Mouse (Mus musculus): ENCODE data around the gene F8. TPM values are rescaled to one million over a fixed set of nuclear protein-coding genes. Genes with fewer than 3 reads are reported as not detected.
"Not testable (repeated sequence)": the region's sequence is repeated elsewhere in the genome, so short reads cannot be mapped to it uniquely, and the experiment has no call there.

Gene F8
- polyA plus RNA-seq, 1 experiment from 2014 or later = 1.6 TPM

GRCm38 (mm10) chrX:75271676-75272075 lies 110.7 kb downstream of the F8 start:
- no peaks in the 10 kb centered on the region for H3K27me3 ChIP-seq
- no peaks in the 10 kb centered on the region for H3K4me1 ChIP-seq
- no peaks in the 10 kb centered on the region for H3K9me3 ChIP-seq
- 72% methylated on average over 8 of the region's 8 CpGs for WGBS
- H3K4me2 ChIP-seq = no peak overlapping the region
- H3K36me3 ChIP-seq (replicated peaks) = no peaks in the 10 kb centered on the region
- no peak overlapping the region for H3K4me3 ChIP-seq (replicated peaks)
- no peak overlapping the region for H3K27ac ChIP-seq
- ATAC-seq (ENCODE audit: low FRiP score) = no peak
- H3K9ac ChIP-seq = no peak overlapping the region

DNA sequence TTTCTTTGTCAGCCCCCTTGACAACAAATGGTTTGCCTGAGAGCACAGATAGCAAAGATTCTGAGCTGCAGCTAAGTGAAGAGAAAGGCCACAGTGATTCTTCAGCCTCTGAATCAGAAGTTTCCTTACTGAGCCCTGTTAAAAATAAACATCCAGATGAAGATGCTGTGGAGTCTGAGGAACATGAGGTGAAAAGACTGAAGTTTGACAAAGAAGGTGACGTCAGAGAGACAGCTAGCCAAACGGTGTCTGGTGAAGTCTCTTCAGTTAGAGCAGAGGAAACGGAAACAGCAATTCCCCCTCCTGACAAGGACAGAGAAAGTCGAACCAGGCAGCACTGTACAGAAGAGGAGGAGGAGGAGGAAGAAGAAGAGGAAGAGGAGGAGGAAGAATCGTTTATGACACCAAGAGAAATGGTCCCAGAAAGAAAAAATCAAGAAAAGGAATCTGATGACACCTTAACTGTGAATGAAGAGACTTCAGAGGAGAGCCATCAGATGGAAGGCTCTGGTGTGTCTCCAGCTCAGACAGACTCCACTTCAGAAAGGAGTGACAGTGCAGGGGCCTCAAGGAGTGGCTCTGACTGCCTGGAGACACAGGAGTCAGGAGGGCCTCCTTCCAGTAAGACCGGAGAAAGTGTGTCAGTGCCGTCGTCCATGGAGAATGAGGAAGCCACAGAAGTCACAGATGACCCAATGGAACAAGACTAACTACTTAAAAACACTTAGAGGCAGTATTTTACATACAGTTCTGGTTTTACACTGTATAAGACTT lies 148.6 kb downstream of the F8 start:
- WGBS = 69% methylated on average over 8 of the region's 8 CpGs
- H3K9ac ChIP-seq; ATAC-seq (ENCODE audit: low FRiP score); H3K9me3 ChIP-seq; H3K4me3 ChIP-seq (replicated peaks); H3K36me3 ChIP-seq (replicated peaks); H3K4me1 ChIP-seq; H3K27me3 ChIP-seq; H3K4me2 ChIP-seq; H3K27ac ChIP-seq: not testable (repeated sequence)

- no peak overlapping the region for H3K27ac ChIP-seq
- H3K36me3 ChIP-seq (replicated peaks) = no peaks in the 10 kb centered on the region
- no peak overlapping the region for H3K4me3 ChIP-seq (replicated peaks)
- ATAC-seq (ENCODE audit: low FRiP score) = no peak
- no peak overlapping the region for H3K4me2 ChIP-seq
- 93% methylated on average over 1 of the region's 1 CpGs for WGBS
- H3K9me3 ChIP-seq = no peaks in the 10 kb centered on the region
- no peaks in the 10 kb centered on the region for H3K4me1 ChIP-seq
- no peaks in the 10 kb centered on the region for H3K27me3 ChIP-seq
- H3K9ac ChIP-seq = no peak overlapping the region
Observed at GRCm38 (mm10) chrX:75231456-75231855, 151.0 kb downstream of the F8 start.

DNA sequence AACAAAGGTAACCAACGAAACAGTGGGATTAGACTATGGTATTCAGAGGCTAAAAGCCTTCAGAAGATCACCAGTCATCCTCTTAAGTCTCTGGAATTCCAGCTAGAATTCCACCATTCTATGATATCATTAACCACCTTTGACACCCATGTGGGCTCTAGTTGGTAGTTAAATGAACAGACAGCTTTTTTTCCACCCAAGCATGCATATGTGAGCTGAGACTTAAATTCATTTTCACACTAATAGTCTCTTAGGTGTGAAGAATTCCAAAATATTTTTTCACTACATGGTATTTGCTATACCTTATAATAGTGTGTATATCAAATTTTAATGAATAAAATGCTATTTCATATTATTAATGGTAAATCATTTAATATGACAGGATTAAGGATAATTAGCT lies 218.7 kb downstream of the F8 start, which contains the start of gene Smim9:
Gene Smim9, minus strand, starts transcription at position 101 of the 400 bp plus-strand sequence.
- Histone ChIP-seq H3K36me3 (replicated peaks) (no peaks in the 10 kb centered on the region), H3K4me3 (replicated peaks) (no peak within 1 kb of the TSS), H3K4me1 (no peaks in the 10 kb centered on the region), H3K9me3 (no peaks in the 10 kb centered on the region), H3K4me2 (no peak within 1 kb of the TSS), H3K27ac (no peak within 1 kb of the TSS), H3K9ac (no peak within 1 kb of the TSS), H3K27me3 (no peaks in the 10 kb centered on the region)
- 64% methylated on average over 1 of the region's 1 CpGs for WGBS
- ATAC-seq (ENCODE audit: low FRiP score) = no peak

DNA sequence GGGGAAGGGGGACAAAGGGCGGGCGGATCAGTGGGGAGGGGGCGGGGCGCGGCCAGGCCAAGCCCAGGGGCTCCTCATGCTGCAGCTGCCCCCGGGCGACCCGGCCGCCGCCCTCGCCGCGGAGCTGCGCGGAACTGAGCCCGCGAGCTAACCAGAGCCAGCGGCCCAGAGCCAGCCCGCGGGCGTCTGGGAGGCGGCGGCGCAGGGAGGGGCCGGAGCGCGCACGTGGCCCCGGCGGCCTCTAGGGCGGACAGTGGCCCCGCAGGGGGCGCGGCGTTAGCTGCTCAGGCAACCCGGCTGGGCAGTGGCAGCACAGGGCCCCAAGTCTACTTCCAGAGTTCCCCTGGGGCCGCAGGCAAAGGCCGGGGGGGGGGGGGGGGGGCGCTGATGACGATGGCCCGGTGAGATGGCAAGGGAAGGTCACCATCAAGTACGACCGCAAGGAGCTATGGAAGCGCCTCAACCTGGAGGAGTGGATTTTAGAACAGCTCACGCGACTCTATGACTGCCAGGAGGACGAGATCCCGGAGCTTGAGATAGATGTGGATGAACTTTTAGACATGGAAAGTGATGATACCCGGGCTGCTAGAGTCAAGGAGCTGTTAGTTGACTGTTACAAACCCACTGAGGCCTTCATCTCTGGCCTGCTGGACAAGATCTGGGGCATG lies 226.7 kb downstream of the F8 start:
- peak; percentile 81 for ATAC-seq (ENCODE audit: low FRiP score)
- no peaks in the 10 kb centered on the region for H3K4me1 ChIP-seq
- H3K9me3 ChIP-seq = no peaks in the 10 kb centered on the region
- H3K9ac ChIP-seq = peak overlapping the region; percentile 55
- H3K4me2 ChIP-seq = peak overlapping the region; percentile 57
- no peaks in the 10 kb centered on the region for H3K27me3 ChIP-seq
- WGBS = 9% methylated on average over 18 of the region's 49 CpGs
- H3K4me3 ChIP-seq (replicated peaks) = peak overlapping the region; percentile 44
- no peak overlapping the region for H3K27ac ChIP-seq
- no peaks in the 10 kb centered on the region for H3K36me3 ChIP-seq (replicated peaks)

DNA sequence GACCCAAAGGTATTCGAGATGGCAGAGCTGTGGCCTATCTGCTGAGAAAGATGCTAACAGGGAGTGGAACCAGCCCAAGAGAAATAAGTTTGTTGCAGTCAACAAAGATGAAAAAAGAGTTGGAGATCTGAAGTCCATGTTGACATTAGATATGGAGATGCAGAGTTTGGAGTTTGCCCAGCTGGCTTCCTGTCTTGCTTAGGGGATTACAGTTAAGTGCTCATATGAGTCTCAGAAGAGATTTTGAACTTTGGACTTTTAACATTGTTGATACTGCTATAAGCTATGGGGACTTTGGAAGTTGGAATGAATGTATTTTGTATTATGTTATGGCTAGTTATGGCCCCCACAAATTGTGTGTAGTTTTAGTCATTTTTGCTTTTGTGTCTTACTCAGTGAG lies 230.2 kb downstream of the F8 start:
- Histone ChIP-seq H3K36me3 (replicated peaks) (no peaks in the 10 kb centered on the region), H3K4me1 (no peaks in the 10 kb centered on the region), H3K9ac (no peak overlapping the region), H3K4me3 (replicated peaks) (no peak overlapping the region), H3K9me3 (no peaks in the 10 kb centered on the region), H3K27me3 (no peaks in the 10 kb centered on the region), H3K4me2 (no peak overlapping the region), H3K27ac (no peak overlapping the region)
- ATAC-seq (ENCODE audit: low FRiP score) = no peak
- 73% methylated on average over 1 of the region's 1 CpGs for WGBS

DNA sequence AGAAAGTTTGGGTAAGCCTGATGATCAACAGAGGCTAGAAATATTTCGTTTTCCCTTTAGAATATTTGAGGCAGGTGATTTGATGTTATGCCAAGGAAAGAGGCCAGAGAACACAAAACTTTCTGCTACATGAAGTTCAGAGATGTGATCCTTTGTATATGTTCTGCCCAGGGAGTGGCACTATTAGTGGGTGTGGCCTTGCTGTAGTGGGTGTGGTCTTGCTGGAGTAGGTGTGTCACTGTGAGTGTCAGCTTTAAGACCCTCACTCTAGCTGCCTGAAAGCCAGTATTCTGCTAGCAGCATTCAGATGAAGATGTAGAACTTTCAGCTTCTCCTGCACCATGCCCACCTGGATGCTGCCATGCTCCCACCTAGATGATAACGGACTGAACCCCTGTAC lies 232.1 kb downstream of the F8 start:
- H3K9ac ChIP-seq = no peak overlapping the region
- no peaks in the 10 kb centered on the region for H3K36me3 ChIP-seq (replicated peaks)
- 83% methylated on average over 2 of the region's 2 CpGs for WGBS
- no peak for ATAC-seq (ENCODE audit: low FRiP score)
- H3K4me1 ChIP-seq = no peaks in the 10 kb centered on the region
- H3K9me3 ChIP-seq = no peaks in the 10 kb centered on the region
- no peak overlapping the region for H3K27ac ChIP-seq
- H3K4me3 ChIP-seq (replicated peaks) = no peak overlapping the region
- H3K4me2 ChIP-seq = no peak overlapping the region
- no peaks in the 10 kb centered on the region for H3K27me3 ChIP-seq

- WGBS = 86% methylated on average over 4 of the region's 4 CpGs
Observed at GRCm38 (mm10) chrX:75148414-75148813, 234.0 kb downstream of the F8 start.

GRCm38 (mm10) chrX:75143124-75143555 lies 239.3 kb downstream of the F8 start:
- 13% methylated on average over 24 of the region's 42 CpGs for WGBS
- H3K27ac ChIP-seq = not testable (repeated sequence)

More at GRCm38 (mm10) chrX:75148414-75148813, 234.0 kb downstream of the F8 start:
- Histone ChIP-seq H3K36me3 (replicated peaks) (no peaks in the 10 kb centered on the region), H3K9me3 (no peaks in the 10 kb centered on the region), H3K4me3 (replicated peaks) (no peak overlapping the region), H3K27ac (no peak overlapping the region), H3K9ac (no peak overlapping the region), H3K4me1 (no peaks in the 10 kb centered on the region), H3K4me2 (no peak overlapping the region), H3K27me3 (no peaks in the 10 kb centered on the region)
- ATAC-seq (ENCODE audit: low FRiP score) = no peak

DNA sequence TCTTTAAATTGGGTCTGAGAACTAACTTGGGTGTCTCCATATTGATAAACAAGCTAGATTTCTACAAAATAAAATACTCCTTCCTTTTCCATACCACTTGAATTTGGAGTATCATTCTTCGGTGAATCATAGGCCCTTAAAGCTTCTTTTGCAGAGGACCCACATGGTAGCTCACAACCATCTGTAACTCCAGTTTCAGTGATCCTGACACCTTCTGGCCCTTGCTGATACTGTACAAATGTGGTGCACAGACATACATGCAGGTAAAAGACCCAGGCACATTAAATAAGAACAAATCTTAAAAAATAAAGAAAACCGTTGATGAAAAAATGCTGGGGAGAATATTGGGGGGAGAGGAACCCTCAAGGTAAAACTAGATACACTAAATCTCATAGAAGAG lies 244.2 kb downstream of the F8 start:
- Histone ChIP-seq H3K9me3 (no peaks in the 10 kb centered on the region; the same call in 1 of the 2 replicates), H3K27me3 (no peaks in the 10 kb centered on the region), H3K4me2 (no peak overlapping the region), H3K4me1 (no peaks in the 10 kb centered on the region), H3K4me3 (replicated peaks) (no peak overlapping the region), H3K36me3 (replicated peaks) (no peaks in the 10 kb centered on the region), H3K27ac (no peak overlapping the region), H3K9ac (no peak overlapping the region)
- 92% methylated on average over 2 of the region's 2 CpGs for WGBS
- ATAC-seq (ENCODE audit: low FRiP score) = no peak

More at GRCm38 (mm10) chrX:75143124-75143555, 239.3 kb downstream of the F8 start:
- H3K4me1 ChIP-seq; H3K36me3 ChIP-seq (replicated peaks); H3K27me3 ChIP-seq; H3K9me3 ChIP-seq: not testable (repeated sequence)
- Histone ChIP-seq H3K4me2 (peak overlapping the region; percentile 56), H3K9ac (peak overlapping the region; percentile 38; the same call in 1 of the 2 replicates), H3K4me3 (replicated peaks) (peak overlapping the region; percentile 39)
- peak; percentile 41; the same call in 1 of the 2 replicates for ATAC-seq (ENCODE audit: low FRiP score)

DNA sequence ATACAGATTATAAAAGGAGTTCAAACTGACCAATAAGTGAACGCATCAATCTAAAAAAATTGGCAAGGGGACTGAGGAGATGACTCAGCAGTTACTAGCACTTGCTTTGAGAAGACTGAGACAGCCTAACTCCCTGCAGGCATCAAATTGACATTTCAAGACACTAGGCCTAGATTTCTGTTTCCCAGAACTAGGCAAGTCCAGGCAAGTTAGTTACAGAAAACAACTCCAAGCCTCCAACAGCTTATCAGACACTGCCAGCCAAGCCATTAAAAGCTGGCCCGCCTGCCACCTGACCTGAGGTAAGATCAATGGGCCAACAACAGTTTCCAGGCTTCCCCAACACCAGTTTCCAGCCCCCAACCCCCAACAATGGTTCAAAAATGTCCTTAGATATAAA lies 244.7 kb downstream of the F8 start:
- H3K27ac ChIP-seq = no peak overlapping the region
- WGBS = 81% methylated on average over 2 of the region's 2 CpGs
- H3K36me3 ChIP-seq (replicated peaks) = no peaks in the 10 kb centered on the region
- no peak overlapping the region for H3K4me3 ChIP-seq (replicated peaks)
- no peaks in the 10 kb centered on the region for H3K27me3 ChIP-seq
- H3K4me2 ChIP-seq = no peak overlapping the region
- no peaks in the 10 kb centered on the region; the same call in 1 of the 2 replicates for H3K9me3 ChIP-seq
- no peak for ATAC-seq (ENCODE audit: low FRiP score)
- H3K9ac ChIP-seq = no peak overlapping the region
- H3K4me1 ChIP-seq = no peaks in the 10 kb centered on the region

GRCm38 (mm10) chrX:75136938-75137337 lies 245.5 kb downstream of the F8 start:
- Histone ChIP-seq H3K9me3 (no peaks in the 10 kb centered on the region; the same call in 1 of the 2 replicates), H3K9ac (no peak overlapping the region), H3K4me1 (no peaks in the 10 kb centered on the region), H3K4me3 (replicated peaks) (no peak overlapping the region), H3K4me2 (no peak overlapping the region), H3K36me3 (replicated peaks) (no peaks in the 10 kb centered on the region), H3K27me3 (no peaks in the 10 kb centered on the region), H3K27ac (no peak overlapping the region)
- ATAC-seq (ENCODE audit: low FRiP score) = no peak
